Mouse (Mus musculus) lung, embryonic 16.5 days (tissue): ENCODE data around the gene Krt83. TPM values are rescaled to one million over a fixed set of nuclear protein-coding genes. Genes with fewer than 3 reads are reported as not detected.
A peak's percentile ranks its signal among the peaks of the same experiment; 100 is the strongest.

ENCODE experiments used
- ATAC-seq: fragments of 200-750 bp; cut with Nextera tagmentation; 2 replicates; pipeline ENCODE4 v1.8.0; 2017; ENCODE audit warnings: low read depth, mild to moderate bottlenecking, moderate library complexity
- H3K27ac ChIP-seq: fragments of 300-500 bp; sonication (generic); 2 replicates; pipeline ENCODE4 v1.5.1; 2014; ENCODE audit warnings: mild to moderate bottlenecking, control low read depth, low read length
- H3K27me3 ChIP-seq: fragments of 300-500 bp; sonication (generic); 2 replicates; pipeline ENCODE4 v1.6.1; 2014; ENCODE audit warnings: low read depth, low read length, mixed read lengths; ENCODE audit not compliant: control insufficient read depth, insufficient read depth
- H3K36me3 ChIP-seq: fragments of 300-500 bp; sonication (generic); 2 replicates; pipeline ENCODE4 v1.6.1; 2014; ENCODE audit warnings: low read length; ENCODE audit not compliant: control insufficient read depth, insufficient read depth
- H3K4me1 ChIP-seq: fragments of 300-500 bp; sonication (generic); replicated peaks from 2 replicates; pipeline ENCODE4 v1.6.1; 2014; ENCODE audit warnings: low read length, mixed read lengths; ENCODE audit not compliant: control insufficient read depth, insufficient read depth
- H3K4me2 ChIP-seq: fragments of 300-500 bp; sonication (generic); 2 replicates; pipeline ENCODE4 v1.6.1; 2014; ENCODE audit warnings: low read depth, low read length, control low read depth
- H3K4me3 ChIP-seq: fragments of 300-500 bp; sonication (generic); 2 replicates; pipeline ENCODE4 v1.5.1; 2014; ENCODE audit warnings: mild to moderate bottlenecking, low read length, control low read depth
- H3K9ac ChIP-seq: fragments of 300-500 bp; sonication (generic); 2 replicates; pipeline ENCODE4 v1.6.1; 2014; ENCODE audit warnings: low read length, control low read depth
- H3K9me3 ChIP-seq: fragments of 300-500 bp; sonication (generic); 2 replicates; pipeline ENCODE4 v1.6.1; 2016; ENCODE audit warnings: low read length; ENCODE audit not compliant: control insufficient read depth
- WGBS: fragments of 180-500 bp; shearing (Covaris S2); extraction: QIAGEN DNeasy Blood & Tissue Kit; methylation state at CpG from one replicate; pipeline ENCODE4 v1.1.7; 2014; 5-methylcytosine and 5-hydroxymethylcytosine counted together
- polyA plus RNA-seq: library from polyadenylated mRNA; unstranded; fragments of >200 nt; fragmentation: Nextera tagmentation; extraction: Ambion mirVana; gene quantifications from 2 replicates; pipeline ENCODE4 v1.2.1, GENCODE M21; 2015

Gene Krt83
- polyA plus RNA-seq, 1 experiment from 2014 or later = not detected

- no peak overlapping the region for H3K4me3 ChIP-seq
- peaks cover 6% of the 10 kb centered on the region for H3K27me3 ChIP-seq
- H3K4me1 ChIP-seq = peaks cover 7% of the 10 kb centered on the region; the same call in 1 of the 2 replicates
- ATAC-seq = no peak
- WGBS = 20% methylated on average over 4 of the region's 4 CpGs
- H3K9ac ChIP-seq = no peak overlapping the region
- H3K4me2 ChIP-seq = no peak overlapping the region
- H3K36me3 ChIP-seq = no peaks in the 10 kb centered on the region
- no peaks in the 10 kb centered on the region for H3K9me3 ChIP-seq
- H3K27ac ChIP-seq = no peak overlapping the region
Observed at GRCm38 (mm10) chr15:101482056-101482455, 9.3 kb downstream of the Krt83 start.

- Histone ChIP-seq H3K27ac (no peak overlapping the region), H3K27me3 (peaks cover 6% of the 10 kb centered on the region), H3K4me1 (peaks cover 7% of the 10 kb centered on the region; the same call in 1 of the 2 replicates), H3K4me2 (peak overlapping the region; percentile 61), H3K4me3 (peak overlapping the region; percentile 37), H3K36me3 (no peaks in the 10 kb centered on the region), H3K9me3 (no peaks in the 10 kb centered on the region), H3K9ac (peak overlapping the region; percentile 42)
- ATAC-seq = no peak
- WGBS = 32% methylated on average over 11 of the region's 11 CpGs
Observed at GRCm38 (mm10) chr15:101479666-101480060, 11.6 kb downstream of the Krt83 start.

GRCm38 (mm10) chr15:101479007-101479665 is 12.2 kb downstream of the Krt83 start:
- H3K4me3 ChIP-seq = peak overlapping the region; percentile 37
- H3K27me3 ChIP-seq = peaks cover 6% of the 10 kb centered on the region
- H3K36me3 ChIP-seq = no peaks in the 10 kb centered on the region
- H3K4me2 ChIP-seq = peak overlapping the region; percentile 61
- no peak overlapping the region for H3K27ac ChIP-seq
- H3K4me1 ChIP-seq = peaks cover 7% of the 10 kb centered on the region; the same call in 1 of the 2 replicates
- no peaks in the 10 kb centered on the region for H3K9me3 ChIP-seq
- WGBS = 5% methylated on average over 31 of the region's 31 CpGs
- H3K9ac ChIP-seq = peak overlapping the region; percentile 42
- peak; percentile 73 for ATAC-seq

DNA sequence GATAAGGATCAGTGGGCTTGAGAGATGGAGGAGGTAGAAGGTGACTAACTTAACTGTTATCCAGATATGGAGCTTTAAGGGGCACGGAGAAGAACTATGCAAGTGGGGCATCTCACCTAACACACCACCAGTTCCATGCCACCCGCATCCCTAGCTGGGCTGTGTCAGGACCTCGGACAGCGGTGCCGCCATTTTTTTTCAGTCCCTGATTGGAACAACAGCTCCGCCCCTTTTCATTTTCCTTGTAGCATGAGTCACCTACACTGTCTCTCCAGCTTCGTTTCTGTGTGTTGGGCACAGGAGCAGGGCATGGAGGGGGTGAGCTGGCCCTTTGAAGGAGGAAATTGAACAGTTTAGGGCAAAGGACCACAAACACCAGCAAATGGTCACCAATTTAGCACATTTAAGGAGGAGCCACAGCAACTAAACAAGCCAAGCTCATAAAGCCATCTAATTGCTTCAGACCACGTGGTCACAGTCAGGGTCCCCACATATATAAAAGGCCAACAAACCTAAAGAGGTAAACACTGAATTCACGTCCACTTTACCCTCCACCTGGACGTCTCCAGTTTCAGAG is 18.3 kb downstream of the Krt83 start, which contains the start of gene Krt86:
TSS of gene Krt86 (plus strand) at position 527 of the 577 bp plus-strand sequence.
- 30% methylated on average over 10 of the region's 10 CpGs for WGBS

GRCm38 (mm10) chr15:101469093-101469492 is 22.2 kb downstream of the Krt83 start:
- H3K9me3 ChIP-seq = no peaks in the 10 kb centered on the region
- no peak overlapping the region for H3K27ac ChIP-seq
- H3K9ac ChIP-seq = no peak overlapping the region
- H3K27me3 ChIP-seq = no peaks in the 10 kb centered on the region
- H3K36me3 ChIP-seq = no peaks in the 10 kb centered on the region
- ATAC-seq = no peak
- no peak overlapping the region for H3K4me3 ChIP-seq
- H3K4me2 ChIP-seq = no peak overlapping the region
- 72% methylated on average over 4 of the region's 4 CpGs for WGBS
- H3K4me1 ChIP-seq = no peaks in the 10 kb centered on the region

More for the DNA sequence above, 18.3 kb downstream of the Krt83 start, which contains the start of gene Krt86:
- H3K9me3 ChIP-seq = no peaks in the 10 kb centered on the region
- no peak within 1 kb of the TSS for H3K4me2 ChIP-seq
- no peaks in the 10 kb centered on the region for H3K36me3 ChIP-seq
- no peaks in the 10 kb centered on the region for H3K27me3 ChIP-seq
- H3K4me3 ChIP-seq = no peak within 1 kb of the TSS
- ATAC-seq = no peak
- no peak within 1 kb of the TSS for H3K9ac ChIP-seq
- no peaks in the 10 kb centered on the region for H3K4me1 ChIP-seq
- no peak within 1 kb of the TSS for H3K27ac ChIP-seq

DNA sequence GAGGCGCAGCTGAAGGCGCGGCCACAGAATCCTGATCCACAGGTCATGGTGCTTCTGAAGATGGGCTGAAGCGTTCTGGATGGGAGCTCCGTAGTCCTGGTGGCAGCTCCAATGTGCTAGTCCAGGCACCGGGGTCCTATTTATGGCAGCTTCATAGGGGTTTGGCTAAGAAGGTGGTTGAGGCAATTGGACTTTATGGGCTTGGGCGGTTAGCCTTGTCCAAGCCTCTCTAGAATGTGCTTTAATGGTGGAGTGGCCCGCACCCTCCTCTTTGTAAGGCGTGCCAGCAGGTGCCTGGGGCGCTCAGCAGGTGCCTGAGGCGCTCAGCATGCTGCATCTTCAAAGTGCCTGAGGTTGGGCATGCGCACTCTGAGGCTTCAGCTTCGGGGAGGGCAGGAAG is 27.7 kb downstream of the Krt83 start, which contains the start of gene Krt81:
TSS of gene Krt81 (minus strand) at position 101 of the 400 bp plus-strand sequence.
- Histone ChIP-seq H3K9me3 (no peaks in the 10 kb centered on the region), H3K4me2 (no peak within 1 kb of the TSS), H3K4me1 (no peaks in the 10 kb centered on the region), H3K27ac (no peak within 1 kb of the TSS), H3K36me3 (no peaks in the 10 kb centered on the region), H3K9ac (no peak within 1 kb of the TSS), H3K4me3 (no peak within 1 kb of the TSS), H3K27me3 (no peaks in the 10 kb centered on the region)
- ATAC-seq = no peak
- WGBS = 78% methylated on average over 13 of the region's 13 CpGs

- Histone ChIP-seq H3K36me3 (no peaks in the 10 kb centered on the region), H3K9me3 (peaks cover 2% of the 10 kb centered on the region; the same call in 1 of the 2 replicates), H3K9ac (no peak overlapping the region), H3K4me1 (no peaks in the 10 kb centered on the region), H3K27me3 (no peaks in the 10 kb centered on the region), H3K4me2 (no peak overlapping the region), H3K27ac (no peak overlapping the region), H3K4me3 (no peak overlapping the region)
- WGBS = 71% methylated on average over 14 of the region's 14 CpGs
- ATAC-seq = no peak
Observed at GRCm38 (mm10) chr15:101459283-101459682, 32.0 kb downstream of the Krt83 start.

DNA sequence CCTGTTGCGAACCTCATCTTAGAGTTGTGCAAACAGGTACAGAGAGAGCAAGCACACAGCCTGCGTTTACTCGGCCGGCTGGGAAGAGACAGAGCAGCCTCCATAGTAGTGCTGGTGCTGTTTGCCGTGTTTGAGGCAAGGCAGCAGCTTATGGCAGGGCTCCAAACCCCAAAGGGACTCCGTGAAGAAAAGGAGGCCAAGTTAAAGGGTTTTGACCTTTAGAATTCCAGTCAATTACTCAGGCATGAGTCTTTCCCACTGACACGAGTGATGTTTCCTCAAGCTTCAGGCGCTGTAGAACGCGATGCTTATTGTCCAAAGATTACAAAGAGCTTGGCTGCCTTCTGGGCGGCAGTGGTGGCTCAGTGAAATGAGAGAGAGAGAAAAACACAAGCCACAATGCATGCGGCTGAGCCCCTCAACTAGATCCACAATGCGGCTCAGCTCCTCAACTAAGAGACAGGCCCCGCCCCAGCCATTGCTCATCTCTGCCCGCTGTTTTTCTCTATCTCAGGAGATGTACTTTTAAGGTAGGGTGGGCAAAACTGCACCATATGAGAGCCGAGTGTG is 32.9 kb downstream of the Krt83 start:
- H3K4me3 ChIP-seq = no peak overlapping the region
- no peaks in the 10 kb centered on the region for H3K36me3 ChIP-seq
- H3K4me1 ChIP-seq = no peaks in the 10 kb centered on the region
- no peak for ATAC-seq
- H3K9ac ChIP-seq = no peak overlapping the region
- peaks cover 2% of the 10 kb centered on the region; the same call in 1 of the 2 replicates for H3K9me3 ChIP-seq
- H3K27me3 ChIP-seq = no peaks in the 10 kb centered on the region
- no peak overlapping the region for H3K27ac ChIP-seq
- no peak overlapping the region for H3K4me2 ChIP-seq
- 45% methylated on average over 16 of the region's 16 CpGs for WGBS

GRCm38 (mm10) chr15:101455891-101456290 is 35.4 kb downstream of the Krt83 start:
- no peak overlapping the region for H3K27ac ChIP-seq
- H3K9ac ChIP-seq = no peak overlapping the region
- no peak for ATAC-seq
- no peaks in the 10 kb centered on the region for H3K27me3 ChIP-seq
- H3K4me2 ChIP-seq = no peak overlapping the region
- no peaks in the 10 kb centered on the region for H3K4me1 ChIP-seq
- H3K4me3 ChIP-seq = no peak overlapping the region
- peaks cover 2% of the 10 kb centered on the region; the same call in 1 of the 2 replicates for H3K9me3 ChIP-seq
- 87% methylated on average over 6 of the region's 6 CpGs for WGBS
- no peaks in the 10 kb centered on the region for H3K36me3 ChIP-seq
